Mouse (Mus musculus) liver, postnatal 0 days (tissue): ENCODE measurements at regions not wholly inside any gene's neighbourhood (a gene's known extent, or its start where the extent isn't known, plus 50 kb on each side); places are given as distances from the start of the nearest gene placed in this dataset.

Experiments
- ATAC-seq: fragments of 200-750 bp; cut with Nextera tagmentation; 2 replicates; pipeline ENCODE4 v1.8.0; 2017; ENCODE audit warnings: mild to moderate bottlenecking, moderate library complexity
- DNase-seq: peaks from one replicate; pipeline ENCODE4 v3.0.0-alpha.2; 2016
- H3K27ac ChIP-seq: fragments of 300-500 bp; sonication (generic); 2 replicates; pipeline ENCODE4 v1.5.1; 2014; ENCODE audit warnings: antibody characterized with exemption, moderate library complexity, mild to moderate bottlenecking, low read depth
- H3K27me3 ChIP-seq: fragments of 300-500 bp; sonication (generic); 2 replicates; pipeline ENCODE4 v1.6.1; 2014; ENCODE audit warnings: low read length, control low read depth, mixed read lengths; ENCODE audit not compliant: insufficient read depth
- H3K36me3 ChIP-seq: fragments of 300-500 bp; sonication (generic); replicated peaks from 2 replicates; pipeline ENCODE4 v1.6.1; 2014; ENCODE audit warnings: mild to moderate bottlenecking, control low read depth, low read length, moderate library complexity, mixed read lengths; ENCODE audit not compliant: insufficient read depth
- H3K4me1 ChIP-seq: fragments of 300-500 bp; sonication (generic); 2 replicates; pipeline ENCODE4 v1.6.1; 2014; ENCODE audit warnings: antibody characterized with exemption, mild to moderate bottlenecking, control low read depth; ENCODE audit not compliant: insufficient read depth
- H3K4me2 ChIP-seq: fragments of 300-500 bp; sonication (generic); 2 replicates; pipeline ENCODE4 v1.6.1; 2014; ENCODE audit warnings: low read depth, mild to moderate bottlenecking, low read length, moderate library complexity, mixed read lengths
- H3K4me3 ChIP-seq: fragments of 300-500 bp; sonication (generic); 2 replicates; pipeline ENCODE4 v1.5.1; 2014; ENCODE audit warnings: low read depth, low read length
- H3K9ac ChIP-seq: fragments of 300-500 bp; sonication (generic); replicated peaks from 2 replicates; pipeline ENCODE4 v1.6.1; 2014; ENCODE audit warnings: mild to moderate bottlenecking, moderate library complexity
- H3K9me3 ChIP-seq: fragments of 300-500 bp; sonication (generic); 2 replicates; pipeline ENCODE4 v1.6.1; 2016; ENCODE audit warnings: mild to moderate bottlenecking, control low read depth, low read length, mixed read lengths
- CTCF ChIP-seq: sonication (generic); IDR thresholded peaks from 2 replicates; pipeline ENCODE4 v1.5.1; 2016; ENCODE audit warnings: antibody characterized with exemption, low read depth
- EP300 ChIP-seq: IDR thresholded peaks from 2 replicates; pipeline ENCODE4 v1.6.1; 2016; ENCODE audit warnings: antibody characterized with exemption, low read depth, mild to moderate bottlenecking
- WGBS: fragments of 180-500 bp; shearing (Covaris S2); extraction: QIAGEN DNeasy Blood & Tissue Kit; methylation state at CpG from one replicate; pipeline ENCODE4 v1.1.7; 2014; ENCODE audit not compliant: insufficient replicate concordance; 5-methylcytosine and 5-hydroxymethylcytosine counted together

GRCm38 (mm10) chr1:92372222-92372990, 101.3 kb downstream of the Ndufa10 start:
- WGBS, result 51% methylated on average over 5 of the region's 5 CpGs
- Histone ChIP-seq H3K27ac (no peak overlapping the region), H3K4me3 (no peak overlapping the region), H3K9ac (no peak overlapping the region), H3K9me3 (no peaks in the 10 kb centered on the region), H3K36me3 (no peaks in the 10 kb centered on the region), H3K27me3 (no peaks in the 10 kb centered on the region), H3K4me1 (0 out of 2 replicates have a peak, but pooled peaks cover 3% of the 10 kb centered on the region), H3K4me2 (no peak overlapping the region)
- TF ChIP-seq EP300 (no peak), CTCF (no peak)
- ATAC-seq (no peak), DNase-seq (no peak)

- no peak overlapping the region for H3K9ac ChIP-seq
- no peaks in the 10 kb centered on the region for H3K9me3 ChIP-seq
- H3K36me3 ChIP-seq, result no peaks in the 10 kb centered on the region
- 41% methylated on average over 11 of the region's 11 CpGs for WGBS
- H3K4me1 ChIP-seq, result 0 out of 2 replicates have a peak, but pooled peaks cover 3% of the 10 kb centered on the region
- H3K27me3 ChIP-seq, result no peaks in the 10 kb centered on the region
- TF ChIP-seq CTCF, result no peak
- TF ChIP-seq EP300, result no peak
- no peak for DNase-seq
- no peak overlapping the region for H3K4me3 ChIP-seq
- H3K27ac ChIP-seq, result no peak overlapping the region
- no peak for ATAC-seq
- no peak overlapping the region for H3K4me2 ChIP-seq
These were observed 102.2 kb downstream of the Ndufa10 start for GRCm38 (mm10) chr1:92371357-92371981.

- no peak for TF ChIP-seq EP300
- TF ChIP-seq CTCF, result no peak
- Histone ChIP-seq H3K9ac (no peak overlapping the region), H3K9me3 (no peaks in the 10 kb centered on the region), H3K4me3 (no peak overlapping the region), H3K4me2 (no peak overlapping the region), H3K36me3 (no peaks in the 10 kb centered on the region), H3K27ac (no peak overlapping the region), H3K4me1 (0 out of 2 replicates have a peak, but pooled peaks cover 3% of the 10 kb centered on the region), H3K27me3 (no peaks in the 10 kb centered on the region)
- no peak for ATAC-seq
- DNase-seq, result no peak
- 83% methylated on average over 4 of the region's 4 CpGs for WGBS
These were observed 102.8 kb downstream of the Ndufa10 start for GRCm38 (mm10) chr1:92370842-92371241.

- no peaks in the 10 kb centered on the region for H3K27me3 ChIP-seq
- TF ChIP-seq CTCF, result no peak
- TF ChIP-seq EP300, result no peak
- H3K27ac ChIP-seq, result no peak overlapping the region
- no peak for ATAC-seq
- H3K36me3 ChIP-seq, result no peaks in the 10 kb centered on the region
- H3K4me1 ChIP-seq, result 0 out of 2 replicates have a peak, but pooled peaks cover 3% of the 10 kb centered on the region
- no peak overlapping the region for H3K4me2 ChIP-seq
- no peak for DNase-seq
- no peak overlapping the region for H3K9ac ChIP-seq
- 70% methylated on average over 5 of the region's 5 CpGs for WGBS
- H3K9me3 ChIP-seq, result no peaks in the 10 kb centered on the region
- H3K4me3 ChIP-seq, result no peak overlapping the region
These were observed 103.7 kb downstream of the Ndufa10 start for GRCm38 (mm10) chr1:92369972-92370371.

GRCm38 (mm10) chr1:92366249-92366648, 107.4 kb downstream of the Ndufa10 start:
- Histone ChIP-seq H3K9ac (no peak overlapping the region), H3K27me3 (no peaks in the 10 kb centered on the region), H3K27ac (no peak overlapping the region), H3K4me3 (no peak overlapping the region), H3K36me3 (no peaks in the 10 kb centered on the region), H3K9me3 (no peaks in the 10 kb centered on the region), H3K4me2 (no peak overlapping the region), H3K4me1 (0 out of 2 replicates have a peak, but pooled peaks cover under 1% of the 10 kb centered on the region)
- TF ChIP-seq CTCF (no peak), EP300 (no peak)
- ATAC-seq (no peak), DNase-seq (no peak)
- 72% methylated on average over 5 of the region's 5 CpGs for WGBS

GRCm38 (mm10) chr1:92365366-92366075, 108.1 kb downstream of the Ndufa10 start:
- Histone ChIP-seq H3K9me3 (no peaks in the 10 kb centered on the region), H3K9ac (no peak overlapping the region), H3K36me3 (no peaks in the 10 kb centered on the region), H3K4me1 (no peaks in the 10 kb centered on the region), H3K27me3 (no peaks in the 10 kb centered on the region), H3K4me2 (no peak overlapping the region), H3K27ac (no peak overlapping the region), H3K4me3 (no peak overlapping the region)
- DNase-seq, result no peak
- no peak for TF ChIP-seq CTCF
- WGBS, result 71% methylated on average over 4 of the region's 4 CpGs
- ATAC-seq, result no peak
